Mouse (Mus musculus) embryonic facial prominence, embryonic 10.5 days (tissue): Measurements from ENCODE around the gene Glt6d1. TPM values are rescaled to one million over a fixed set of nuclear protein-coding genes. Genes with fewer than 3 reads are reported as not detected.

Experiments
- polyA plus RNA-seq: library from polyadenylated mRNA; unstranded; fragments of >200 nt; fragmentation: Nextera tagmentation; extraction: Ambion mirVana; gene quantifications from 2 replicates; pipeline ENCODE4 v1.2.1, GENCODE M21; 2016

Gene Glt6d1
- polyA plus RNA-seq, 1 experiment from 2014 or later: not detected

Other genes starting within 250 kb of the Glt6d1 start
- 1.9 and 7.7 TPM in 2 replicates for gene Mamdc4, start 241.0 kb downstream of the Glt6d1 start, polyA plus RNA-seq
- gene Phpt1, start 240.6 kb downstream of the Glt6d1 start, polyA plus RNA-seq: 146 and 155 TPM in 2 replicates
- 0.05 and 0.16 TPM in 2 replicates for gene Ajm1, start 234.1 kb downstream of the Glt6d1 start, polyA plus RNA-seq
- 77.1 and 78.2 TPM in 2 replicates for gene Rabl6, start 207.3 kb downstream of the Glt6d1 start, polyA plus RNA-seq
- 0.10 and 0.11 TPM in 2 replicates for gene Ccdc183, start 198.2 kb downstream of the Glt6d1 start, polyA plus RNA-seq
- 16.6 and 17.2 TPM in 2 replicates for gene Tmem141, start 193.8 kb downstream of the Glt6d1 start, polyA plus RNA-seq
- 0.49 and 0.57 TPM in 2 replicates for gene Fcna, start 187.8 kb downstream of the Glt6d1 start, polyA plus RNA-seq
- 0.24 TPM in 1 of 2 replicates, not detected in the other for gene Lcn8, start 162.7 kb downstream of the Glt6d1 start, polyA plus RNA-seq
- not detected in 2 replicates for gene Lcn5, start 157.9 kb downstream of the Glt6d1 start, polyA plus RNA-seq
- gene Lcn6, start 139.1 kb downstream of the Glt6d1 start, polyA plus RNA-seq: not detected in 2 replicates
- not detected in 2 replicates for gene Lcn10, start 133.1 kb downstream of the Glt6d1 start, polyA plus RNA-seq
- gene Obp2a, start 115.8 kb downstream of the Glt6d1 start, polyA plus RNA-seq: not detected in 2 replicates
- gene Bmyc, start 109.1 kb downstream of the Glt6d1 start, polyA plus RNA-seq: 80.3 and 82.0 TPM in 2 replicates
- gene Obp2b, start 78.8 kb downstream of the Glt6d1 start, polyA plus RNA-seq: not detected in 2 replicates
- not detected in 2 replicates for gene Lcn3, start 50.3 kb downstream of the Glt6d1 start, polyA plus RNA-seq
- not detected in 2 replicates for gene Lcn11, start 38.8 kb downstream of the Glt6d1 start, polyA plus RNA-seq
- not detected in 2 replicates for gene Gm13539, start 33.6 kb downstream of the Glt6d1 start, polyA plus RNA-seq
- not detected in 2 replicates for gene Lcn9, start 7.3 kb upstream of the Glt6d1 start, polyA plus RNA-seq
- not detected in 2 replicates for gene Sohlh1, start 31.4 kb upstream of the Glt6d1 start, polyA plus RNA-seq
- 0.10 and 0.23 TPM in 2 replicates for gene Kcnt1, start 47.9 kb upstream of the Glt6d1 start, polyA plus RNA-seq
- gene Camsap1, start 167.4 kb upstream of the Glt6d1 start, polyA plus RNA-seq: 36.1 and 41.9 TPM in 2 replicates
- 94.9 and 95.9 TPM in 2 replicates for gene Ubac1, start 205.9 kb upstream of the Glt6d1 start, polyA plus RNA-seq